Mouse (Mus musculus) heart, postnatal 14 days (tissue): Measurements from ENCODE around the gene Gtf2i. TPM values are rescaled to one million over a fixed set of nuclear protein-coding genes. Genes with fewer than 3 reads are reported as not detected.
"Not testable (repeated sequence)": the region's sequence is repeated elsewhere in the genome, so short reads cannot be mapped to it uniquely, and the experiment has no call there.

ENCODE experiments used
- DNase-seq, 2 experiments: peaks; one replicate each; pipeline ENCODE4 v3.0.0; 2021 to 2022
- intact Hi-C: fragments of 180-260 bp; cut with DNase I; formaldehyde crosslinking; loops from one replicate; pipeline ENCODE4 v1.15.1; 2025
- long read RNA-seq, 2 experiments: library from polyadenylated mRNA; stranded (forward); transcript quantifications; one replicate each; pipeline ENCODE4 v2.0.0; 2021
- total RNA-seq, 2 experiments: library from RNA; stranded (reverse); gene quantifications; 2 replicates each; pipeline ENCODE4 v1.2.3; 2021

The Gtf2i gene
- 100 to 1,000 TPM; 188 to 204 TPM for total RNA-seq
- long read RNA-seq, experiment 1, full-length matches to known transcripts, result 30 of 202 reads
- long read RNA-seq, experiment 1, partial matches to known transcripts, result 108 of 202 reads
- long read RNA-seq, experiment 1, other reads (novel, unspliced or antisense), result 64 of 202 reads
- long read RNA-seq, experiment 2, full-length matches to known transcripts, result 25 of 203 reads
- long read RNA-seq, experiment 2, partial matches to known transcripts, result 113 of 203 reads
- long read RNA-seq, experiment 2, other reads (novel, unspliced or antisense), result 65 of 203 reads

DNA sequence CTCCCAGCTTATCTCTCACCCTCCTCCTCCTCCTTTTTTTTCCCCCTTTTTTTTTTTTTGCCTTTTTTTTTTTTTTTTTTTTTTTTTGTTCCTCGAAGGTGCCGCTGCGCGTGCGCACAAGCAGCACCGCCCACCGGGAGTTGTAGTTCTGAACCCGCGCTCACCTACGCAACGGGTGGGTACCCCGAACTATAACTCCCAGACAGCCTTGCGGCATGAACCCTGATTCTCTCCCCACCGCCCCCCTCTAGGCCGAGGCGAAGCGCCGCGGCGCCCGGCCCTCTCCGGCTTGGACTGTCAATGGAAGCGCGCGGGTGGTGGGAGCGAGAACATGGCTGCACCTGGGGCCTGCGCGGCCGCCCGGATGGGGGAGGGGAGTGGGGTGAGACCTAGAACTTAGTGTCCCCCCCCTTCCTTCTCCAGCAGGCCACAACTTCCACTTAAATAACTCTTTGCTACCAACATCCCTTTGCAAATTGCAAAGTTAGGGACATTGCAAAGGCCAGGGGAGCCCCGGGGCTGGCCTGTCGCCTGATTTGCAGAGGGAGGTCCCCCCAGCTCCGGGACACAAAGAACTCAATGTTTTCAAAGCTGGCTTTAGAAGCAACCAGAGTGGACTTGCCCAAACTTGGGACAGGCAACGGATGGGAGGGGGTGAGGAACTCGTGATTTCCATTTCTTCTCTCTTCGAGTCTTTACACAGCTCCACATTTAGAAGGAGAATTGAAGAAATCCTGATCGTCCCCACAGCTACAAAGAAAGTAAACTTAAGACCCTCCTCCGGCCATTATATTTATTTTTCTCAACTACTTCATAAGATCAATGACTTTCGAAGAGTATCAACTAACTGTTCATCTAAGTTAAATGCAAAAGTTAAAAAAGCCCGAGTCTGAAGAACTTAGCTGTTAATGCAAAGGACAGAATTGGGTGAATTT is at the start of gene Gtf2i:
Gtf2i (minus strand) TSS at position 73 of the 935 bp plus-strand sequence.
- intact Hi-C loops, result loop anchor here (5.0 kb wide), 1 partner anchor 38 kb away; no protein-coding TSS in a partner anchor
- DNase-seq, result peak; percentile 94

- no peak for DNase-seq
- intact Hi-C loops, result no loop called here
Measured at GRCm38 (mm10) chr5:134359101-134359500, 44.5 kb upstream of the Gtf2i start.

GRCm38 (mm10) chr5:134355372-134355771 is 40.8 kb upstream of the Gtf2i start:
- intact Hi-C loops, DNase-seq: not testable (repeated sequence)

- intact Hi-C loops, result no loop called here
- no peak for DNase-seq
Measured at GRCm38 (mm10) chr5:134353117-134353516, 38.6 kb upstream of the Gtf2i start.

GRCm38 (mm10) chr5:134352527-134353001 is 38.0 kb upstream of the Gtf2i start:
- DNase-seq, result peak; percentile 13 to 51
- intact Hi-C loops, result no loop called here

DNA sequence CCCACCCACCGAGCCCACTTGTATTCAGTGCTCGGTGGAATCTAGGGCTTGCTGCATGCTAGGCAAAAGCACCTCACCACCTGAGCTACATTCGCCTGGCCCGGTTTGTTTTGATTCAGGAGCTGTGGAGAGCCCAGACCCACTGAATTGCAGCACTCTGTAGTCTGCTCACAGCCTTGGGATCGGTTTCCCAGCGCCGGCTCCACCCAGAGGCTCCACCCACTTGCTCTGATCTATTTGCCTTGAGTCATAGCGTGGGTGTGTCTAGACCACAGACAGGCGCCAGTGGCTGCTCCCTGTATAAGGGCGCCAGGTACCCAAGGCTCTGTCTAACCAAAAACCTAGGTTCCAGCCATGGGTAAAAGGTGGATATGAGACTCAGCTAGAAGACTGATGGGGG is 36.1 kb upstream of the Gtf2i start:
- intact Hi-C loops, result no loop called here

DNA sequence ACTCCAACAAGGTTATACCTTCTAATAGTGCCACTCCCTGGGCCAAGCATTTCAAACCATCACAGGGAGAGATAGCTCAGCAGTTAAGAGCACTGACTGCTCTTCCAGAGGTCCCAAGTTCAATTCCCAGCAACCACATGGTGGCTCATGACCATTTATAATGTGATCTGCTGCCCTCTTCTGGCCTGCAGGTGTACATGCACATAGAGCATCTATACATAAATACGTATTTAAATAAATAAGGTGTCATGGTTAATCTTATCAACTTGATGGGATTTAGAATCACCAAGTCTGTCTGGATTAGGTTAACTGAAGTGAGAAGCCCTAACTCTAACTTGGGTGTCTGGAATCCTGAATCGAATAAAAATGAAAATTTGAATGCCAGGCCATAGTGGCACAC is 32.5 kb upstream of the Gtf2i start:
- intact Hi-C loops, result no loop called here
- DNase-seq, result no peak

More for the DNA sequence above, 36.1 kb upstream of the Gtf2i start:
- peak; percentile 56 to 59 for DNase-seq

- DNase-seq, result peak in 1 of 2 experiments; percentile 27
- intact Hi-C loops, result no loop called here
Measured at GRCm38 (mm10) chr5:134345449-134345848, 30.9 kb upstream of the Gtf2i start.

GRCm38 (mm10) chr5:134344076-134344475 is 29.5 kb upstream of the Gtf2i start:
- intact Hi-C loops, result loop anchor here (5.0 kb wide), 1 partner anchor 72 kb away; no protein-coding TSS in a partner anchor
- DNase-seq, result no peak

DNA sequence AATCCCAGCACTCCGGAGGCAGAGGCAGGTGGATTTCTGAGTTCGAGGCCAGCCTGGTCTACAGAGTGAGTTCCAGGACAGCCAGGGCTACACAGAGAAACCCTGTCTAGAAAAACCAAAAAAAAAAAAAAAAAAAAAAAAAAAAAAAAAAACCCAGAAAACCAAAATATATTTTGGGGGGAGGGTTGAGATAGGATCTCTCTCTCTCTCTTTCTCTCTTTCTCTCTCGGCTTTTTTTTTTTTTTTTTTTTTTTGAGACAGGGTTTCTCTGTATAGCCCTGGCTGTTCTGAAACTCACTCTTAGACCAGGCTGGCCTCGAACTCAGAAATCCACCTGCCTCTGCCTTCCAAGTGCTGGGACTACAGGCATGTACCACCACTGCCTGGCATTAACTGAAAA is 29.0 kb upstream of the Gtf2i start:
- not testable (repeated sequence) for DNase-seq
- intact Hi-C loops, result loop anchor here (5.0 kb wide), 1 partner anchor 71 kb away; no protein-coding TSS in a partner anchor

- peak in 1 of 2 experiments; percentile 18 for DNase-seq
Measured at GRCm38 (mm10) chr5:134342503-134343205, 28.1 kb upstream of the Gtf2i start.

GRCm38 (mm10) chr5:134341721-134342120 is 27.2 kb upstream of the Gtf2i start:
- no peak for DNase-seq
- intact Hi-C loops, result loop anchor here (1.0 to 5.0 kb wide), 3 partner anchors 25 to 163 kb away; no protein-coding TSS in a partner anchor

More at GRCm38 (mm10) chr5:134342503-134343205, 28.1 kb upstream of the Gtf2i start:
- intact Hi-C loops, result loop anchor here (5.0 kb wide), 1 partner anchor 70 kb away; no protein-coding TSS in a partner anchor

- intact Hi-C loops, result loop anchor here (1.0 to 5.0 kb wide), 3 partner anchors 25 to 163 kb away; no protein-coding TSS in a partner anchor
- peak; percentile 19 to 41 for DNase-seq
Measured at GRCm38 (mm10) chr5:134341321-134341720, 26.8 kb upstream of the Gtf2i start.

GRCm38 (mm10) chr5:134340101-134340522 is 25.6 kb upstream of the Gtf2i start:
- intact Hi-C loops, result loop anchor here (2.0 to 5.0 kb wide), 2 partner anchors 68 to 161 kb away; no protein-coding TSS in a partner anchor
- DNase-seq, result no peak

GRCm38 (mm10) chr5:134337012-134337411 is 22.5 kb upstream of the Gtf2i start:
- intact Hi-C loops, DNase-seq: not testable (repeated sequence)

DNA sequence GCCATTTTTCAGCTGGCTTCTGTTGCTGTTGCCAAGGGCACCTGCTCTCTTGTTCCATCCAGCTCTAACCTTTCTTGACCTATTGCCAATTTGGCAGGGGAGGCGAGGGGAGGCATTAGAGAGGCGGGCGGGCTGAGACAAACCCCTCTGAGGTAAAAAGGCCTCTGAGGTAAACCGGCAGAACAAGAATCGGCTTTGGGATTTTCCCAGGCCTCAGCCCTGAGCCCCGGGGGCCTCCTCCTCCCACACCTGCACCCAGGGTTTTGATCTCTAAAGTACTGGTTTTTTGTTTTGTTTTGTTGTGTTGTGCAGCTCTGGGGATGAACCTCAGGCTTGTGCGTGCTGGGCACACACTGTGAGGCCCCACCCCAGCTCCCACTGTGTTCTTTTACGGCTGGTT is 18.2 kb upstream of the Gtf2i start:
- intact Hi-C loops, result no loop called here
- no peak for DNase-seq

- intact Hi-C loops, result no loop called here
- DNase-seq, result no peak
Measured at GRCm38 (mm10) chr5:134330082-134330481, 15.5 kb upstream of the Gtf2i start.

DNA sequence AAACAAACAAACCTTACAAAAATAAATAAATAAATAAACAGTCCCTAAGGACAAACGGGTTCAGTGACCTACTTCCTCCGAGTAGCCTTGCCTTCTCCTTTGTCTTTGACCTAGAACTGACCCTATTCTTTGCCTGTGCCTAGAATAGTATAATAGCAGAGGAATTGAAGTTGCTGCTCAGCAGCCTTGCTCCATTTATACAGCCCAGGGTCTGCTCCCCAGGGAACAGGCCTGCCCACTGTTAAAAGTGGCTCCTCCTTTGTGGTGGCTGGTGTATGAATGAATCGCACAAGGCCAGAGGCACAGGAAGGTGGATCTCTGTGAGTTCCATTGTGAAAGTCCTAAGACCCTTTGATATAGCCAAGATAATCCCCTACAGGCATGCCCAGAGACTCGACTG is 14.8 kb upstream of the Gtf2i start:
- no peak for DNase-seq

GRCm38 (mm10) chr5:134328482-134329001 is 14.0 kb upstream of the Gtf2i start:
- intact Hi-C loops, result no loop called here
- no peak for DNase-seq

More for the DNA sequence above, 14.8 kb upstream of the Gtf2i start:
- intact Hi-C loops, result no loop called here
